Mouse (Mus musculus) right cerebral cortex, postnatal 36 days (tissue): ENCODE results near the gene Cenpm.

Experiments used
- DNase-seq, 2 experiments: peaks; one replicate each; pipeline ENCODE4 v3.0.0; 2022; ENCODE audit warnings: low spot score in 2 of 2, mixed read lengths in 1 of 2

The Cenpm gene

DNA sequence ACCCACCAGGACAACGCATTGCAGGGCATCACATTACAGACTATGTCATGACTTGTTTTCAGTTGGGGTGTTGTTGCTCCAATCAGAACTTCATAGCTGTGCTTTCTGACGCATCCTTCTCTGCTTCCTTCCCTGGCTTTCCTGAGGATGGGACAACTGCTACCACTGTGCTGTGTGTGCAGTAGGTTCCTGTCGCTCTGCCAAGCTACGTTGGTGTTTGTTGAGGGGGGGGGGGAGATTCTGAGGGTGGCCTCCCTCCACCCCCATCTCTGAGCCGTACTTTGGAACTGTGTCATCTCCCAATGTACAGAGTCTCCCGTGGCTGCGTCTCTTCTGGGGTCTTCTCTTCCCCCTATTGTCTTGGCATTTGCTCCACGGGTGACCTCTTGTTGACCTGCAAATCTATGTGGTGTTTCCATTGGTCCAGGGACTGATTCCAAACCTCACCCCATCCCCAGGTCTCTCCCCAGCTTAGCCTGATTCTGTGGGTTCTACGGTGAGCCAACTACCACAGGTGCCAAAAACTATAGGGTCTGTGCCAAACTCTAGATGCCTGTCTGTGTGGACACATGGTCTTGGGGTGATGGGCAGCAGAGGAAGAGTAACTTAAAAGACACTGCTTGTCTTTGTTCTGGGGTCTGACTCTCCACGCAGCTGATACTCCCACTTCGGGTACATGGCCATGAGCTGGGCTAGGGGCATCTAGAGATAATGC is 29.1 kb downstream of the Cenpm start:
- no peak for DNase-seq

DNA sequence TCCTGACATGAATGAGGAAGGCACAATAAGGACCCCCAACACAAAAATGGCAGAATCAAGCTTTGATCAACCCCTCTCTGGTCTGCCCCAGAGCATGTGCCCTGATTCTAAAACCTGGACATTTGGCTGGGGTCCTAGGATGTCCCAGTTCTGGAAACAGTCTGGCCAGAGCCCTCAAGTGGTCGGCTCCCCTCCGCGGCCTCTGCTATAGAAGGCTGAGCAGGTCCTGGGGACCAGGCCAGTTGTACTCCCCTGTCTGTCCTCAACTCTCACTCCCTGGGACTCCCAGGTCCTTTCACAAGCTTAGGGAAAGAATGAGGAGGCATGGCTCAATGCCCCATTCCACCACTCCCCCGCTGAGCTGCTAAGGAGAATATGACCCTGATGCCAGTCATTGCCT is 31.3 kb downstream of the Cenpm start:
- DNase-seq: no peak

DNA sequence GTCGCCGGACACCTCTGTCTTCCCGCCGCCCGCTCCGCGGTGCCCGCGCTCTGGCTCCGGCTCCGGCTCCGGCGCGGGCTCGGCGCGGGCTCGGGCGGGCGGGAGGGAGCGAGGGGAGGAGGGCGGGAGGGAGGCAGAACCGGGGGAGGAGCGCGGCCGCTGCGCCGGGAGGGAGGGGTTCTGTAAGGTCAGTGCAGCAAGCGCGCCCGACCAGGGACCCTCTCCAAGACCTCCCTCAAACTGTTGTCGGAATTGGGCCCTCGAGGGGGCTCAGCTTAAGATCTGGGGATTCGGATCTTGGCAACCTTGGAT is 31.8 kb downstream of the Cenpm start, which contains the start of gene Shisa8:
Gene Shisa8, minus strand, starts transcription at position 64 of the 312 bp plus-strand sequence.
- DNase-seq: no peak

DNA sequence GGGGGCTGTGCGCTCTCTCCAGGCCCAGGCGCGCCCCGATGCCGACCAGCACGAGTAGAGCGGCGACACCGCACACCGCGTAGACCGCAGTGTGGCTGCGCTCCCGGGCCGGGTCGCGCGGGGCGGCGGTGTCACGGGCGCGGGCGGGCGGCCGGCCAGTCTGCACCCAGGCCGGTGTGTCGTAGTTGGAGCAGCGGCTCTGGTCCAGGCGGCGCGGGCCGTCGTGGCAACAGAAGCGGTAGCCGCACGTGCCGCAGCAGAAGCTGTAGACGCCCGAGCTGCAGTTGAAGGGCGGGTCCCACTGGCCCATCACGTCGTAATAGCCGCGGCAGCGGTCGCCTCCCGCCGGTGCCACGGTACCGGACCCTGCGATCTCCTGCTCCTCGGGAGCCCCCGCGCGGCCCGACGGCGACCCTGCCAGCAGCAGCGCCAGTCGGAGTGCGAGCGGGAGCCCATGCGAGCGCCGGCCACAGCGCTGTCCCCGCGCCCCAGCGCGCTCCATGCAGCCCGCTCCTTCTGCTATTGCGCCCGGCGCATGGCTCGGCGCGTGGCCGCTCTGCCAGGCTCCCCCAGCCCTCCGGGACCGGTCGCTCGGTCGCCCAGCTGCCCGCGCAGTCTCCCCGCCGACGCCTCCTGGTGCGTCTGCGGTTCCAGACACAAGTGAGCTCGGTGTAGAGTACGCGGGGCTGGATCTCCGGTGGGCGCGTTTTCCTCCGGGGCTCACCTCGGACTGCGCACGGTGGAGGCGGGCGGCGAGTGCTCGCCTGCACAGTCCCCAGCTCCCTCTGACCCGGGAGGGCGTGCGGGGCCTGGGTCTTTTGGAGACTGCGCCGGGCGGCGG is 32.4 kb downstream of the Cenpm start:
- DNase-seq: no peak

DNA sequence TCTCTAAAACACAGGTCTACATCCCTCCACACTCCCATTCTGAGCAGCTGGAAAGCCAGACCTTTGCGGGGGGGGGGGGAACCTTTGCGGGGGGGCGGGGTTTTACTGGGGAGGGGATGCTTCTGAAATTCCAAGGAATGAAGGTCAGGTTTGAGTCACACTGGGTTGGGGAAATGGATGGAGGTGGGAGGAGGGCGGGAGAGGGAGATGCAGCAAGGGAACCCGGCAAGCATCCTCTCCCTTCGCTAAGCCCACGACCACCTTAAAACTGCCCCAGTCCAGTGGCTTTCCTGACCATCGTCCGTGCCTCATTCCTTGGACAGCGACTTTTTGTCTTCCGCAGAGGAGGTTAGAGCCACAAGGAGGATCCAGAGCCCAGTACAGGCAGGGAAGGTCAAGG is 33.3 kb downstream of the Cenpm start:
- no peak for DNase-seq

GRCm38 (mm10) chr15:82210801-82211200 is 33.7 kb downstream of the Cenpm start:
- DNase-seq: no peak

DNA sequence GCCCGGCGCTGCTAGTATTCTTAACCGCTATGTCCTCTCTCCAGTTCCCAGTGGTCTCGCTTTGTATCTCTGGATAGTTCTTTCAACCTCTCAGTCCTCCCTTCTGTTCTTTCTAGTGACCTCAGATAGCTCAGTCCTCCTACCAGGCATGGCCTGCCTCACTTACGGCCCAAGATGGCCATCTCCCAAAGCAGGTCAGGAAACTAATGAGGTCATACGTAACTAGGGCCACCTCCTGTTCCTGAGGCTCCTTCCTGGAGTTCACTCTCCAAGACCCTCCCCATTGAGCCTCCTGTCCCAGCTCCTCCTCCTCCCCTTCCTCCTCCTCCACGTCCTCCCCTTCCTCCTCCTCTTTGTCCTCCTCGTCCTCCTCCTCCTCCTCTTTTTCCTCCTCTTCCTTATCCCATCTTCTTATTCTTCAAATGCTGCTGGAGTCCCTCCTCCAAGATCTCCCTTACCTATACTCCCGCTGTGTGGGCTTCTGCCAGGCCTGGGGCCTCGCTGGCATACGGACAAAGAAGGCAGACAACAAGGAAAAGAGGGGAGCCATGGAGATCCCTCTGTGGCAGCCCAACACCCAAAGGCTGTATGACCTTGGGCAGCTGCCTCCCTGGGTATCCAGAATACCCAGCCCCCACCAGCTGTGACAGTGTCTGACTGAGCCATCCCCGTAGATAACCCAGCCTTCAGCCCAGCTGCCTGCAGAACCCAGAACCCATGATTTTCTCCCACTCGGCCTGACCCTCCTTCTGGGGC is 35.1 kb downstream of the Cenpm start:
- no peak for DNase-seq

- DNase-seq: no peak
These were observed 36.2 kb downstream of the Cenpm start for GRCm38 (mm10) chr15:82208307-82208706.

DNA sequence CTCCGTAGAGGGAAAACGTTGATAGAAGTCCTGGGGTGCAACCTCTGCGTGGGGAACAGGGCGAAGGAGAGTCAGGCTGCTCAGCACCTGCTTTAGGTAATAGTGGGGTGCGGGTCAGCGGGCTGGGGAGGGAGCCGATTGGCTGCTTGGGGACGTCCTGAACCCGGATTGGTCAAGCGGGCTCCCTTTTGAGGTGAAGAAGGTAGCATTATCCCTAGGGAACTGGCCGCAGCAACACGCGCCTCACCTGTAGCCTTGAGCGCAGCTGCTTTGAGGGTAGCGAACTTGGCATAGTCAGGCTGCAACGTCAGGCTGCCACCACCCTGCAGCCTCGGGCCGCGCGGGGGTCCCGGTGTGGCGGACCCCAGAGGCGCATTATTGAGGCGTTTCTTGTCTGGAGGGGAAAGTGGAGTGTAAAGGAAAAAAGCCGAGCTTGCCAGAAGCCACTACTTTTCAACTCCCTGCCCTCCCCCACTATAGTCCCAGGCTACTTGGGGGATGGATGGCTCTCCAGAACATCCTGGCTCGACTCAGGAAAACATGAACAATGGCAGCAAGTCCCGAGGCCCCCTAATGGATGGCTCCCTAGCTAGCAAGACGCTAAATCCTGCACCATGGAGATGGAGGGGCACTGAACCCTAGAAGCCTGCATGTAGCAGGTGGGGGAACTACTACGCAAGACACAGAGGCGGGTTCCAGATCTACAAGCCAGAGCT is 36.9 kb downstream of the Cenpm start:
- no peak for DNase-seq

DNA sequence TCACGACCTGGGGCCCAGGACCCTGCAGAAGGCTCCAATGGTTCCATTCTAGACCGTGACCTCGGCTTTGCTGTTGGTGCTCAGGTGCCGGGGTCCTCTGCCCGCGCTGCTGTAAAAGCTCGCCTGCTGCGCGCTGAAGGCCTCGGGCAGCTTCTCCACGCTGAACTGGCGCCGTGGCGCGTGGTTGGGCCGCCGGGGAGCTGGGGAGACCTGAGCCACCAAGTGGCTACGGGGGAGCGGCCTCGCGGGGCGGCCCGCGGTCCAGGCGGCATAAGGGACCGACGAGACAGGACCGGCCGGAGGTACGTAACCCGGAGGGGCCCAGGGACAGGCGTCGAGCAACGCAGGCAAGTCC is 37.5 kb downstream of the Cenpm start:
- no peak for DNase-seq

GRCm38 (mm10) chr15:82206365-82207104 is 38.0 kb downstream of the Cenpm start:
- no peak for DNase-seq

DNA sequence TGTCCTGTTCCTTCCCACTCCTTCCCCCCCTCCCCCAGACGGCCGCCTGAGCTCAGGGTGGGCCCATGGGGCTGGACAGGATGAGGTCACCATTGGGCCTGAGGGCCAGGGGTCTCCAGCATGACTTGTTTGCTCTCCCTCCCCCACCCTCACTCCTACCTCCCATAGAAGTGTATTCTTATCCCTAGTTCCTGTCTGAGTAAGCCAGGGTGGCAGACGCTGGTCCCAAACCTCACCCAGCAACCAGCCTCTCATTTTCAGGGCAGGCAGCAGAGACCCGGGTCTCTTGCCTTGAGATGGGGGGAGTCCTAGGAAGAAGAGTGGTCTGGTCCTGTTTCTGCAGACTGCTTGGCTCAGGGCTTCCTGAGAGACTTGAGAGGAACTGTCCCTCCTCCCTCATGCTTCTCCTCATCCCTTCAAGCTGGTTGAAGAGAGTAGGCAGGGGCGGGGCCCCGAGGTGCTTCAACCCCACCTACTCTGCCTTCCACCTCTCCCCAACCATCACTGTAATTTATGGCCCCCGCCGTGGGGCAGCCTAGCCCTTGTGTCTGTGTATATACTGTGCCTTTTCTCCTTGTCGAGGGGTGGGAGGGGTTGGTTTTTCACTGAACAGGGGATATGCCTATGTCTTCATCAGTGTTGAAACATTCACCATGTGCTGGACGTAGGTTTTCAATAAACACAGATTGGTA is 39.7 kb downstream of the Cenpm start:
- DNase-seq: no peak

DNA sequence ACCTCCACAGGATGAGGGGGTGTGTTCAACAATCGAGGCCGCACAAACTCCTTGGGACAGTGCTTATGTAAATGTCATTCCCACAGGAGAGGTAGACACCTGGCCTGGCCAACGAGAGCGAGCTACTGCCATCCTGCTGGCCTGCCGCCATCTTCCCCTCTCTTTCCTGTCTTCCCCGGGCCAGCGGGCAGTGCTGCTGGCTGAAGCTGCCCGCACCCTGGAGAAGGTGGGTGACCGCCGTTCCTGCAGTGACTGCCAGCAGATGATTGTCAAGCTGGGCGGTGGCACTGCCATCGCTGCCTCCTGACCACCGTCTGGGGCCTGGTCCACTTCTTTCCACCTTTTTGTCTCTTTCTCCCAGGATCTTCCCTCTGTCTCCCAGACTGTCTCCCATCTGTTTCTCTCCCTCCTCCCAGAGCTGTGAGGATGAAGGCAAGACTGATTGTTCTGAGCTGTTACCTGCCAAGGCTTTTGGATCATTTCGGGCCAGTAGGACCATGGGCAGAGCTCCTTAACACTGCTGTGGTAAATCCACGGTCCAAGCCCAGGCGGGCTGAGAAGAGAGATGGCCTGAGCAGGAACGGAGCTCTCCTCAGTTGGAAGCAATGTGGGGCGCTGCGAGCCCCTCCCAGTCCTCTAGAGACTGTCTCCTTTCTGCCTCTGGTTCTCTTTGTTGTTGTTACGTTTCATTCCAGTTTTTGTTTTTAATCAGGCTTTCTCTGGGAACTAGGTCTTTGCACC is 40.8 kb downstream of the Cenpm start:
- DNase-seq: no peak

DNA sequence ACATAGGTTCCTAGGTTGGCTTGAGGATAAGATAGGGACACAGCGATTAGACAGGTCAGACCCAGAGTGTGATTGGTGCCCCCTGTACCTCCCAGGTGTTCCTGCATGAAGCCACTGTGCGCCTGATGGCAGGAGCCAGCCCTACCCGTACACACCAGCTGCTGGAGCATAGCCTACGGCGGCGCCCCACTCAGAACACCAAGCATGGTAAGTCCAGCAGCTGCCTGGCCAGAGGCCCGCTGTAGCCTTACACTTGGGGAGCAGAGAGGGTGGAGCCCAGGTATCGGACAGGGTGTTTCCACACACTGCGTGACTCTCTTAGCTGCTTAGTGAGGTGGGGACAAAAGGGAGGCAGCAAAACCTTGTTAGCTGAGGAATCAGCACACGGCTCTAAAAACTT is 41.5 kb downstream of the Cenpm start:
- no peak for DNase-seq

- DNase-seq: no peak
These were observed 42.5 kb downstream of the Cenpm start for GRCm38 (mm10) chr15:82202086-82202485.

- DNase-seq: no peak
These were observed 45.0 kb downstream of the Cenpm start for GRCm38 (mm10) chr15:82199546-82199945.

GRCm38 (mm10) chr15:82198342-82198741 is 46.2 kb downstream of the Cenpm start:
- DNase-seq: no peak

DNA sequence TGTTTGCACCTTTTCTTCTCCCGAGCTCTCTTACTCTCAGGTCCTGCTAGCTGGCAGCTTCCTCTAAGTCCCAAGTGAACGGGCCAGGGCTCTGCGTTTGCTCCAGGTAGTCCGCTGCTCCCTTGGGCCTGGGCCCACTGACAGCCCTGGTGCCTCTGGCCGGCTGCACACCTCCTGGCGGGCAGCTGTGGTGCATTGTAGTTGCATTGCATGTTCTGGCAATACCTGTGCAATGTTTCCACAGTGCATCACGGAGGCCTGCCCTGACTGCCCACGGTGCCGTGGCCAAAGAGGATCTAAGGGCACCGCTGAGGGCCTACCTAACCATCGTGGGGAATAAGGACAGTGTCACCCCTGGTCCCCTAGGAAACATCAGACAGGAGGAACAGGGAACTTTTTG is 46.6 kb downstream of the Cenpm start:
- no peak for DNase-seq

- DNase-seq: no peak
These were observed 47.2 kb downstream of the Cenpm start for GRCm38 (mm10) chr15:82197246-82197750.

- DNase-seq: no peak
These were observed 48.2 kb downstream of the Cenpm start for GRCm38 (mm10) chr15:82196300-82196699.
